Mouse (Mus musculus) lung, postnatal 0 days (tissue): Measurements from ENCODE around the gene Cul1.

Source experiments
- CTCF ChIP-seq: IDR thresholded peaks from 2 replicates; pipeline ENCODE4 v1.5.1; 2016; ENCODE audit warnings: antibody characterized with exemption, mild to moderate bottlenecking
- EP300 ChIP-seq: IDR thresholded peaks from 2 replicates; pipeline ENCODE4 v1.6.1; 2016; ENCODE audit warnings: antibody characterized with exemption, mild to moderate bottlenecking, control low read depth

DNA sequence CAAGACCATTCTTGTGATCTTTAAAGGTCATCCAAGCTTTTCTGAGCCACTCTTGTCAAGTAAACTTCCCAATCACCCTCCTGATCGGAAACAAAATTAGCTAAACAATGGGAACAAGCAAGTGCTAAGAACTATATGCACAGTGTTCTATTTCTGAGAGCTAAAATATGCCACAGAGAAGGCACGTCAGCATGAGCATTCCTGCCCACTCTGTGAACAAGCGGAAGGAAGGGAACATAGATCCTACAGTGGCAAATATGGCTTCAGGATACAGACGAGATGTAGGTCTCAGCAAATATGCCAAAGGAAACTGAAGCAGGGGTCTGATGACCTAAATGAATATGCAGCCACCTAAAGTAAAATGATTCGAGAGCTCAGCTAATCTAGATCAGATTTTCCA, 82.1 kb downstream of the Cul1 start:
- TF ChIP-seq CTCF (no peak), EP300 (no peak)
